Mouse (Mus musculus): ENCODE measurements at regions not wholly inside any gene's neighbourhood (a gene's known extent, or its start where the extent isn't known, plus 50 kb on each side); places are given as distances from the start of the nearest gene placed in this dataset.

- no peak overlapping the region for H3K4me2 ChIP-seq (ENCODE audit: low read depth, low read length)
- H3K4me1 ChIP-seq (ENCODE audit: insufficient read depth), result no peaks in the 10 kb centered on the region
- H3K9me3 ChIP-seq (ENCODE audit: low read length), result no peaks in the 10 kb centered on the region
- no peak for TF ChIP-seq CTCF (IDR thresholded peaks at IDR 0.05; ENCODE audit: low read depth)
- no peak for TF ChIP-seq EP300 (IDR thresholded peaks at IDR 0.05; ENCODE audit: low read depth)
- ATAC-seq (no peak), DNase-seq (no peak)
- H3K4me3 ChIP-seq (ENCODE audit: low read depth, low read length), result no peak overlapping the region
- H3K27ac ChIP-seq (ENCODE audit: low read depth), result no peak overlapping the region
- no peaks in the 10 kb centered on the region for H3K36me3 ChIP-seq (replicated peaks; ENCODE audit: insufficient read depth, low read length)
- H3K27me3 ChIP-seq (ENCODE audit: insufficient read depth, low read length), result no peaks in the 10 kb centered on the region
- WGBS (ENCODE audit: insufficient replicate concordance), result 56% methylated on average over 9 of the region's 9 CpGs
- H3K9ac ChIP-seq (replicated peaks), result no peak overlapping the region
These were observed 55.1 kb upstream of the Smox start for GRCm38 (mm10) chr2:131436149-131436548.

- Histone ChIP-seq H3K27ac (ENCODE audit: low read depth) (peak overlapping the region; percentile 26; the same call in 1 of the 2 replicates), H3K9ac (replicated peaks) (no peak overlapping the region), H3K4me1 (ENCODE audit: insufficient read depth) (peaks cover 6% of the 10 kb centered on the region; the same call in 1 of the 2 replicates), H3K4me2 (ENCODE audit: low read depth, low read length) (no peak overlapping the region), H3K27me3 (ENCODE audit: insufficient read depth, low read length) (no peaks in the 10 kb centered on the region), H3K9me3 (ENCODE audit: low read length) (no peaks in the 10 kb centered on the region), H3K36me3 (replicated peaks; ENCODE audit: insufficient read depth, low read length) (no peaks in the 10 kb centered on the region), H3K4me3 (ENCODE audit: low read depth, low read length) (no peak overlapping the region)
- ATAC-seq, result no peak
- DNase-seq, result no peak
- 56% methylated on average over 4 of the region's 4 CpGs for WGBS (ENCODE audit: insufficient replicate concordance)
- TF ChIP-seq CTCF (IDR thresholded peaks at IDR 0.05; ENCODE audit: low read depth) (no peak), EP300 (IDR thresholded peaks at IDR 0.05; ENCODE audit: low read depth) (no peak)
These were observed 60.8 kb upstream of the Smox start for GRCm38 (mm10) chr2:131430474-131430873.

GRCm38 (mm10) chr2:131428089-131428488 is 63.2 kb upstream of the Smox start:
- ATAC-seq, result no peak
- TF ChIP-seq EP300 (IDR thresholded peaks at IDR 0.05; ENCODE audit: low read depth) (no peak), CTCF (IDR thresholded peaks at IDR 0.05; ENCODE audit: low read depth) (no peak)
- H3K9ac ChIP-seq (replicated peaks), result no peak overlapping the region
- no peak overlapping the region for H3K27ac ChIP-seq (ENCODE audit: low read depth)
- no peak overlapping the region for H3K4me3 ChIP-seq (ENCODE audit: low read depth, low read length)
- H3K9me3 ChIP-seq (ENCODE audit: low read length), result no peaks in the 10 kb centered on the region
- H3K27me3 ChIP-seq (ENCODE audit: insufficient read depth, low read length), result no peaks in the 10 kb centered on the region
- peaks cover 6% of the 10 kb centered on the region for H3K4me1 ChIP-seq (ENCODE audit: insufficient read depth)
- no peak for DNase-seq
- H3K4me2 ChIP-seq (ENCODE audit: low read depth, low read length), result no peak overlapping the region
- no peaks in the 10 kb centered on the region for H3K36me3 ChIP-seq (replicated peaks; ENCODE audit: insufficient read depth, low read length)
- whole genome bisulfite sequencing (ENCODE audit: insufficient replicate concordance), result 52% methylated on average over 4 of the region's 4 CpGs

GRCm38 (mm10) chr2:131426941-131427340 is 64.4 kb upstream of the Smox start:
- H3K27me3 ChIP-seq (ENCODE audit: insufficient read depth, low read length), result no peaks in the 10 kb centered on the region
- DNase-seq, result no peak
- H3K27ac ChIP-seq (ENCODE audit: low read depth), result peak overlapping the region; percentile 7; the same call in 1 of the 2 replicates
- peak; percentile 81 for ATAC-seq
- no peak overlapping the region for H3K4me3 ChIP-seq (ENCODE audit: low read depth, low read length)
- peaks cover 8% of the 10 kb centered on the region for H3K4me1 ChIP-seq (ENCODE audit: insufficient read depth)
- H3K4me2 ChIP-seq (ENCODE audit: low read depth, low read length), result no peak overlapping the region
- no peak for TF ChIP-seq EP300 (IDR thresholded peaks at IDR 0.05; ENCODE audit: low read depth)
- no peak for TF ChIP-seq CTCF (IDR thresholded peaks at IDR 0.05; ENCODE audit: low read depth)
- no peaks in the 10 kb centered on the region for H3K36me3 ChIP-seq (replicated peaks; ENCODE audit: insufficient read depth, low read length)
- H3K9ac ChIP-seq (replicated peaks), result no peak overlapping the region
- H3K9me3 ChIP-seq (ENCODE audit: low read length), result no peaks in the 10 kb centered on the region

GRCm38 (mm10) chr2:131423616-131424320 is 67.5 kb upstream of the Smox start:
- no peak for ATAC-seq
- no peak overlapping the region for H3K9ac ChIP-seq (replicated peaks)

GRCm38 (mm10) chr2:131422907-131423445 is 68.3 kb upstream of the Smox start:
- Histone ChIP-seq H3K4me2 (ENCODE audit: low read depth, low read length) (peak overlapping the region; percentile 96), H3K36me3 (replicated peaks; ENCODE audit: insufficient read depth, low read length) (no peaks in the 10 kb centered on the region), H3K9me3 (ENCODE audit: low read length) (no peaks in the 10 kb centered on the region), H3K27me3 (ENCODE audit: insufficient read depth, low read length) (no peaks in the 10 kb centered on the region), H3K9ac (replicated peaks) (peak overlapping the region; percentile 41), H3K27ac (ENCODE audit: low read depth) (no peak overlapping the region), H3K4me1 (ENCODE audit: insufficient read depth) (peaks cover 8% of the 10 kb centered on the region), H3K4me3 (ENCODE audit: low read depth, low read length) (peak overlapping the region; percentile 56)
- ATAC-seq (peak; percentile 70), DNase-seq (peak; percentile 59)
- 0% methylated on average over 13 of the region's 13 CpGs for WGBS (ENCODE audit: insufficient replicate concordance)
- peak; percentile 80 for TF ChIP-seq CTCF (IDR thresholded peaks at IDR 0.05; ENCODE audit: low read depth)
- no peak for TF ChIP-seq EP300 (IDR thresholded peaks at IDR 0.05; ENCODE audit: low read depth)

More at GRCm38 (mm10) chr2:131423616-131424320, 67.5 kb upstream of the Smox start:
- no peak for DNase-seq
- Histone ChIP-seq H3K4me2 (ENCODE audit: low read depth, low read length) (no peak overlapping the region), H3K9me3 (ENCODE audit: low read length) (no peaks in the 10 kb centered on the region), H3K36me3 (replicated peaks; ENCODE audit: insufficient read depth, low read length) (no peaks in the 10 kb centered on the region), H3K27me3 (ENCODE audit: insufficient read depth, low read length) (no peaks in the 10 kb centered on the region), H3K27ac (ENCODE audit: low read depth) (no peak overlapping the region; the same call in 1 of the 2 replicates), H3K4me1 (ENCODE audit: insufficient read depth) (peaks cover 8% of the 10 kb centered on the region), H3K4me3 (ENCODE audit: low read depth, low read length) (no peak overlapping the region)
- TF ChIP-seq EP300 (IDR thresholded peaks at IDR 0.05; ENCODE audit: low read depth) (no peak), CTCF (IDR thresholded peaks at IDR 0.05; ENCODE audit: low read depth) (no peak)
- WGBS (ENCODE audit: insufficient replicate concordance), result 63% methylated on average over 11 of the region's 11 CpGs

All from liver, postnatal 0 days (tissue).